Mouse (Mus musculus) liver, embryonic 14.5 days (tissue): ENCODE measurements around the gene Tarsl2. TPM values are rescaled to one million over a fixed set of nuclear protein-coding genes. Genes with fewer than 3 reads are reported as not detected.

Experiments
- ATAC-seq: fragments of 200-750 bp; cut with Nextera tagmentation; 2 replicates; pipeline ENCODE4 v1.8.0; 2017; ENCODE audit warnings: moderate number of reproducible peaks, mild to moderate bottlenecking, moderate library complexity; ENCODE audit not compliant: insufficient read depth
- DNase-seq, 3 experiments: peaks; one replicate each; pipeline ENCODE4 v3.0.0-alpha.2; 2012 to 2013; ENCODE audit warnings: low read depth in 3 of 3, low spot score in 3 of 3
- H3K27ac ChIP-seq: fragments of 300-500 bp; sonication (generic); 2 replicates; pipeline ENCODE4 v1.5.1; 2014; ENCODE audit warnings: moderate library complexity, mild to moderate bottlenecking, control low read depth, inconsistent platforms
- H3K27me3 ChIP-seq: fragments of 300-500 bp; sonication (generic); 2 replicates; pipeline ENCODE4 v1.6.1; 2014; ENCODE audit warnings: mild to moderate bottlenecking, low read length, moderate library complexity; ENCODE audit not compliant: control insufficient read depth, insufficient read depth
- H3K36me3 ChIP-seq: fragments of 300-500 bp; sonication (generic); replicated peaks from 2 replicates; pipeline ENCODE4 v1.6.1; 2014; ENCODE audit warnings: low read depth; ENCODE audit not compliant: control insufficient read depth, insufficient read depth
- H3K4me1 ChIP-seq, 2 experiments: fragments of 200-500 bp in 1 of 2; fragments of 300-500 bp in 1 of 2; sonication (generic) in 1 of 2; replicated peaks; 2 replicates each; pipeline ENCODE4 v1.6.1; 2012 to 2014; ENCODE audit warnings: antibody characterized with exemption in 1 of 2, inconsistent platforms in 1 of 2, low read length in 1 of 2; ENCODE audit not compliant: control insufficient read depth in 2 of 2, insufficient read depth in 2 of 2
- H3K4me2 ChIP-seq: fragments of 300-500 bp; sonication (generic); 2 replicates; pipeline ENCODE4 v1.6.1; 2014; ENCODE audit warnings: low read depth, mild to moderate bottlenecking, control low read depth, moderate library complexity
- H3K4me3 ChIP-seq, 2 experiments: fragments of 200-500 bp in 1 of 2; fragments of 300-500 bp in 1 of 2; sonication (generic) in 1 of 2; 2 replicates each; pipeline ENCODE4 v1.5.1; 2012 to 2014; ENCODE audit warnings: low read depth in 2 of 2, low read length in 2 of 2, mild to moderate bottlenecking in 2 of 2, control low read depth in 1 of 2, inconsistent platforms in 1 of 2, moderate library complexity in 1 of 2; ENCODE audit not compliant: insufficient read depth in 1 of 2
- H3K9ac ChIP-seq: fragments of 300-500 bp; sonication (generic); replicated peaks from 2 replicates; pipeline ENCODE4 v1.6.1; 2014; ENCODE audit warnings: mild to moderate bottlenecking, control low read depth, moderate library complexity
- H3K9me3 ChIP-seq: fragments of 300-500 bp; sonication (generic); 2 replicates; pipeline ENCODE4 v1.6.1; 2016; ENCODE audit warnings: low read length, mixed read lengths; ENCODE audit not compliant: control insufficient read depth
- CTCF ChIP-seq: IDR thresholded peaks from 2 replicates; pipeline ENCODE4 v1.5.1; 2016; ENCODE audit warnings: antibody characterized with exemption, low read depth, control low read depth
- EP300 ChIP-seq: IDR thresholded peaks from 2 replicates; pipeline ENCODE4 v1.6.1; 2016; ENCODE audit warnings: antibody characterized with exemption, low read depth
- WGBS: fragments of 180-500 bp; shearing (Covaris S2); extraction: QIAGEN DNeasy Blood & Tissue Kit; methylation state at CpG from one replicate; pipeline ENCODE4 v1.1.7; 2014; ENCODE audit not compliant: insufficient replicate concordance; 5-methylcytosine and 5-hydroxymethylcytosine counted together
- polyA plus RNA-seq, 2 experiments: library from polyadenylated mRNA; depleted of rRNA in 1 of 2; stranded (reverse) in 1 of 2; unstranded in 1 of 2; fragments of >200 nt; fragmentation: Nextera tagmentation in 1 of 2; extraction: Ambion mirVana in 1 of 2; gene quantifications; 2 replicates each; pipeline versions ENCODE4 v1.2.1 to v1.2.3; 2012 to 2014

Tarsl2 gene
- polyA plus RNA-seq, 2 experiments, result 10.7 to 18.2 TPM

GRCm38 (mm10) chr7:65611298-65611697 lies 33.4 kb upstream of the Tarsl2 start:
- no peaks in the 10 kb centered on the region for H3K27me3 ChIP-seq
- H3K27ac ChIP-seq, result no peak overlapping the region
- no peaks in the 10 kb centered on the region for H3K4me1 ChIP-seq
- no peak overlapping the region for H3K4me2 ChIP-seq
- no peaks in the 10 kb centered on the region for H3K9me3 ChIP-seq
- no peak for ATAC-seq
- no peak overlapping the region for H3K4me3 ChIP-seq
- no peak for DNase-seq
- TF ChIP-seq CTCF (no peak), EP300 (no peak)
- no peaks in the 10 kb centered on the region for H3K36me3 ChIP-seq
- WGBS, result 52% methylated on average over 3 of the region's 3 CpGs
- H3K9ac ChIP-seq, result no peak overlapping the region

DNA sequence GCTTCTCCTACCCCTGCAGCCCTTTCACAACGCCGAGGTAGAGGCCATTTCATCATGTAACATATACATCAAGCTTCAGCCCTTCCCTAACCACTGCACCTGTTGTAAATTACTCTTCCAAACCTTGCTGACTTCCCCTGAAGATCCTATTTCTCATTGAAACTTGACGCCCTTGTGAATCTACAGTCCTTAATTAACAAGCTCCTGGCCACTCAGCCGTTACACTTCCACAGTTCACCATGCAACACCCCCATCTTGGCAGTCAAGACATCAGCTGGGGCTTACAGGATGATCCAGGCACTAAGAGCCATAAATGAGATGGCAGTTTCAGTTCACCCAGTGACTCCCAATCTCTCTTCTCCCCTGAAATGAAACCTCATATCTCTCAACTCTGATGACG lies 31.0 kb upstream of the Tarsl2 start:
- WGBS, result 58% methylated on average over 5 of the region's 5 CpGs
- DNase-seq, result no peak
- no peaks in the 10 kb centered on the region for H3K27me3 ChIP-seq

GRCm38 (mm10) chr7:65618751-65619150 lies 25.9 kb upstream of the Tarsl2 start:
- WGBS, result 52% methylated on average over 1 of the region's 1 CpGs
- TF ChIP-seq CTCF (no peak), EP300 (no peak)
- no peak overlapping the region for H3K9ac ChIP-seq
- no peaks in the 10 kb centered on the region for H3K9me3 ChIP-seq
- no peak overlapping the region for H3K27ac ChIP-seq
- no peak for DNase-seq
- no peak overlapping the region for H3K4me2 ChIP-seq
- H3K27me3 ChIP-seq, result no peaks in the 10 kb centered on the region
- H3K4me3 ChIP-seq, result no peak overlapping the region
- no peaks in the 10 kb centered on the region for H3K4me1 ChIP-seq
- no peak for ATAC-seq
- no peaks in the 10 kb centered on the region for H3K36me3 ChIP-seq

More for the DNA sequence above, 31.0 kb upstream of the Tarsl2 start:
- H3K36me3 ChIP-seq, result no peaks in the 10 kb centered on the region
- no peak for ATAC-seq
- H3K9me3 ChIP-seq, result no peaks in the 10 kb centered on the region
- TF ChIP-seq EP300, result no peak
- no peak for TF ChIP-seq CTCF
- no peak overlapping the region for H3K4me3 ChIP-seq
- no peaks in the 10 kb centered on the region for H3K4me1 ChIP-seq
- H3K4me2 ChIP-seq, result no peak overlapping the region
- no peak overlapping the region for H3K27ac ChIP-seq
- H3K9ac ChIP-seq, result no peak overlapping the region

- H3K4me2 ChIP-seq, result no peak overlapping the region
- H3K36me3 ChIP-seq, result no peaks in the 10 kb centered on the region
- ATAC-seq (no peak), DNase-seq (no peak)
- no peak for TF ChIP-seq EP300
- no peak for TF ChIP-seq CTCF
- H3K27me3 ChIP-seq, result no peaks in the 10 kb centered on the region
- no peak overlapping the region for H3K27ac ChIP-seq
- no peak overlapping the region for H3K4me3 ChIP-seq
- WGBS, result 62% methylated on average over 7 of the region's 7 CpGs
- no peaks in the 10 kb centered on the region for H3K9me3 ChIP-seq
- H3K9ac ChIP-seq, result no peak overlapping the region
- H3K4me1 ChIP-seq, result no peaks in the 10 kb centered on the region
These were observed 24.0 kb upstream of the Tarsl2 start for GRCm38 (mm10) chr7:65620746-65621145.

DNA sequence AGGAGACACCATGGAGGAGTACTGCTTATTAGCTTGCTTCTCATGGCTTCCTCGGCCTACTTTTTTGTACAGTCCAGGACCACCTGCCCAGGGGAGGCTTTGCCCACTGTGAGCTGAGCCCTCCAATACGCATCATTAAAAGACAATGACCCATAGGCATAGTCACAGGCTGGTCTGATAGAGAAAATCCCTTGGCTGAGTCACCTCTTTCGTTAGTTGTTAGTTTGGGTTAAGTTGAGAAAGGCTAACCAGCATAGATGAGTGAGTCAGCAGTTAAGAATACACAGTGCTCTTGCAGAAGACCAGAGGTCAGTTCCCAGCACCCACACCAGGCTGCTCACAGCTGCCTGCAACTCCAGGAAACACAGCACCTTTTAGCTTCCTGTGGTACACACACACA lies 21.4 kb upstream of the Tarsl2 start:
- no peaks in the 10 kb centered on the region for H3K36me3 ChIP-seq
- 66% methylated on average over 3 of the region's 3 CpGs for WGBS
- DNase-seq, result no peak
- H3K27ac ChIP-seq, result no peak overlapping the region
- TF ChIP-seq CTCF (no peak), EP300 (no peak)
- no peaks in the 10 kb centered on the region for H3K27me3 ChIP-seq
- H3K9ac ChIP-seq, result no peak overlapping the region
- no peak for ATAC-seq
- H3K9me3 ChIP-seq, result no peaks in the 10 kb centered on the region
- H3K4me3 ChIP-seq, result no peak overlapping the region
- H3K4me2 ChIP-seq, result no peak overlapping the region
- H3K4me1 ChIP-seq, result no peaks in the 10 kb centered on the region
